Mouse (Mus musculus): ENCODE measurements around the gene Gm4131.

DNA sequence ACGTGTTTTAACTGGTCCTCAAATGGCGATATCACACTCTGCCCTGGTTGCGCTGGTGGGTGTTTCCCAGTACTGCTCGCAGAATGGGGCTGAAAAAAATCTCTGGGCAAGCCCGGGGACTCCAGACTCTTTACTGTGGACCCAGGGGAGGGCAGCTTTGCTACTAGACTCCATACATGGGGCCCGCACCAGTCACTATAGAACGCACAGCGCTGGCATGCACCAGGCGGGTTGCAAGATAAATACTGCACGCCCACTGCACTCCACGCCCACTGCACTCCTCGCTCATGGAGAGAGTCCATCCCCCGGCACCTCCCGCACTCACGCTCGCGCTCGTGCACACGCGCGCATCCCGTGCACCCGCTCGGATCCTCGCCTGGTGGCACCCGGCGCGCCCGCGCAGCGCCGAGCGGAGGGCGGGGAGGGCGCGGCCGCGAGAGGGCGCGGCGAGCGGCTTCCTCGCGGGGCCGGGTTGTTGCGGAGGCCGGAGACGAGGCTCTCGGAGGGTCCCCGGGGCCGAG, 11.4 kb downstream of the Gm4131 start, which contains the start of gene Fam124a:
- TF ChIP-seq CTCF (IDR thresholded peaks at IDR 0.05; ENCODE audit: extremely low read depth, insufficient read depth, low read length) = no peak
- no peak for TF ChIP-seq POLR2A (IDR thresholded peaks at IDR 0.05; ENCODE audit: extremely low read depth, insufficient read depth, low read length)
